Mouse (Mus musculus): ENCODE measurements around the gene Nek6.

The Nek6 gene

GRCm38 (mm10) chr2:38511487-38512307 lies at the start of gene Nek6:
TSS of gene Nek6 (plus strand) at chr2:38511643.
- DNase-seq (ENCODE audit: extremely low read depth, low read depth) = no peak

- no peak for DNase-seq (ENCODE audit: extremely low read depth, low read depth)
Measured at GRCm38 (mm10) chr2:38462323-38462722, 49.1 kb upstream of the Nek6 start.

GRCm38 (mm10) chr2:38468845-38469244 lies 42.6 kb upstream of the Nek6 start:
- DNase-seq (ENCODE audit: extremely low read depth, low read depth) = no peak

- peak; percentile 34 for DNase-seq (ENCODE audit: extremely low read depth, low read depth)
Measured at GRCm38 (mm10) chr2:38471745-38472144, 39.7 kb upstream of the Nek6 start.

- no peak for DNase-seq (ENCODE audit: extremely low read depth, low read depth)
Measured at GRCm38 (mm10) chr2:38472829-38473228, 38.6 kb upstream of the Nek6 start.

GRCm38 (mm10) chr2:38476871-38477496 lies 34.5 kb upstream of the Nek6 start:
- DNase-seq (ENCODE audit: extremely low read depth, low read depth) = no peak

GRCm38 (mm10) chr2:38477497-38477873 lies 34.0 kb upstream of the Nek6 start:
- no peak for DNase-seq (ENCODE audit: extremely low read depth, low read depth)

GRCm38 (mm10) chr2:38478683-38479082 lies 32.8 kb upstream of the Nek6 start:
- DNase-seq (ENCODE audit: extremely low read depth, low read depth) = no peak

GRCm38 (mm10) chr2:38479541-38479940 lies 31.9 kb upstream of the Nek6 start:
- DNase-seq (ENCODE audit: extremely low read depth, low read depth) = no peak

- no peak for DNase-seq (ENCODE audit: extremely low read depth, low read depth)
Measured at GRCm38 (mm10) chr2:38481166-38481778, 30.2 kb upstream of the Nek6 start.

- no peak for DNase-seq (ENCODE audit: extremely low read depth, low read depth)
Measured at GRCm38 (mm10) chr2:38482122-38482521, 29.3 kb upstream of the Nek6 start.

- DNase-seq (ENCODE audit: extremely low read depth, low read depth) = no peak
Measured at GRCm38 (mm10) chr2:38483058-38483704, 28.3 kb upstream of the Nek6 start.

- no peak for DNase-seq (ENCODE audit: extremely low read depth, low read depth)
Measured at GRCm38 (mm10) chr2:38484556-38484955, 26.9 kb upstream of the Nek6 start.

- no peak for DNase-seq (ENCODE audit: extremely low read depth, low read depth)
Measured at GRCm38 (mm10) chr2:38485409-38485808, 26.0 kb upstream of the Nek6 start.

- DNase-seq (ENCODE audit: extremely low read depth, low read depth) = no peak
Measured at GRCm38 (mm10) chr2:38485957-38486931, 25.2 kb upstream of the Nek6 start.

GRCm38 (mm10) chr2:38497594-38497993 lies 13.8 kb upstream of the Nek6 start:
- DNase-seq (ENCODE audit: extremely low read depth, low read depth) = no peak

GRCm38 (mm10) chr2:38501606-38502005 lies 9.8 kb upstream of the Nek6 start:
- no peak for DNase-seq (ENCODE audit: extremely low read depth, low read depth)

GRCm38 (mm10) chr2:38502123-38502522 lies 9.3 kb upstream of the Nek6 start:
- DNase-seq (ENCODE audit: extremely low read depth, low read depth) = no peak

- no peak for DNase-seq (ENCODE audit: extremely low read depth, low read depth)
Measured at GRCm38 (mm10) chr2:38502747-38503146, 8.7 kb upstream of the Nek6 start.

GRCm38 (mm10) chr2:38504311-38504710 lies 7.1 kb upstream of the Nek6 start:
- no peak for DNase-seq (ENCODE audit: extremely low read depth, low read depth)

- DNase-seq (ENCODE audit: extremely low read depth, low read depth) = no peak
Measured at GRCm38 (mm10) chr2:38507181-38507580, 4.3 kb upstream of the Nek6 start.
